Mouse (Mus musculus) testis, adult 2 months (tissue): ENCODE measurements around the gene Pfkfb2.

ENCODE experiments used
- CTCF ChIP-seq: fragments of 200-500 bp; IDR thresholded peaks from 2 replicates; pipeline ENCODE4 v1.5.1; 2012; ENCODE audit warnings: low read depth, mild to moderate bottlenecking, inconsistent platforms, low read length, moderate library complexity; ENCODE audit not compliant: control insufficient read depth, insufficient read depth, insufficient replicate concordance
- POLR2A ChIP-seq: fragments of 200-500 bp; IDR thresholded peaks from 2 replicates; pipeline ENCODE4 v1.6.1; 2012; ENCODE audit warnings: low read depth, mild to moderate bottlenecking, inconsistent platforms, low read length, moderate library complexity; ENCODE audit not compliant: control insufficient read depth

DNA sequence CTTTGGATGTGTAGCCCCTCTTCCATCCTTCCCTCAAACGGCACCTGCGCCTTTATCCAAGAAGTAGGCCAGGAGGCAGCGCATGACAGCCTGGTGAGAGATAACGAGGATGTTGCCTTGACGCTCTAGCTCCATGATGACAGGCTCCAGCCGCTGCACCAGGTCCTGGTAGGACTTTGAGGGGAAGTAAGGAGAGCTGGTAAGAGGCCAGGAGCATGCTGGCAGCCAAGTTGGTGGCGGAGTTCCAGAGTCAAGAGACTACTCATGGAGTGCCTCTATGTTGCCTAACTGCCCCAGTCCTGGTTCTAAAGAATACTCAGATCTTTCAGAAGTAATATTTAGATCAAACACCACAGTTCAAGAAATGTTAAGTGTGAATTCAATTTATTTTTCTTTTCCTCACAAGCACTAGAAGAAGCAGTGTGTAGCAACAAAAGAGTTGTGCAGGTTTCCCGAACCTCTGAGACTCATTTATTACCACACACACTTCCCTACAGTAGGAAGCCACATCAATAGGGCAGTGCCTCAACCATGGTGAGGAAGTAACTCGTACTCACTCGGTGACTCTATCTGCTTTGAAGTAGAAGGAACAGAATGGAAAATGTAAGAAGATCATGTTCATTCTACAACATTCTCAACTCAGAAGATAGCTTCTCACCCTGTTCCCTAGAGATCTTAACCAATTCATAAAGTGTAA lies 29.0 kb downstream of the Pfkfb2 start:
- TF ChIP-seq POLR2A, result no peak
- no peak for TF ChIP-seq CTCF
